Mouse (Mus musculus) ES-E14 (cell line): ENCODE data around the gene Akt2.

Source experiments
- HCFC1 ChIP-seq: IDR thresholded peaks from 2 replicates; pipeline ENCODE4 v1.6.1; 2012; ENCODE audit warnings: low read length, inconsistent platforms, borderline replicate concordance; ENCODE audit not compliant: insufficient read depth
- MAFK ChIP-seq: IDR thresholded peaks from 2 replicates; pipeline ENCODE4 v1.6.1; 2014; ENCODE audit warnings: mild to moderate bottlenecking, low read depth, low read length, inconsistent platforms; ENCODE audit not compliant: insufficient read depth
- ZC3H11A ChIP-seq: IDR thresholded peaks from 2 replicates; pipeline ENCODE4 v1.6.1; 2012; ENCODE audit warnings: low read depth, mild to moderate bottlenecking, inconsistent platforms, low read length, borderline replicate concordance

DNA sequence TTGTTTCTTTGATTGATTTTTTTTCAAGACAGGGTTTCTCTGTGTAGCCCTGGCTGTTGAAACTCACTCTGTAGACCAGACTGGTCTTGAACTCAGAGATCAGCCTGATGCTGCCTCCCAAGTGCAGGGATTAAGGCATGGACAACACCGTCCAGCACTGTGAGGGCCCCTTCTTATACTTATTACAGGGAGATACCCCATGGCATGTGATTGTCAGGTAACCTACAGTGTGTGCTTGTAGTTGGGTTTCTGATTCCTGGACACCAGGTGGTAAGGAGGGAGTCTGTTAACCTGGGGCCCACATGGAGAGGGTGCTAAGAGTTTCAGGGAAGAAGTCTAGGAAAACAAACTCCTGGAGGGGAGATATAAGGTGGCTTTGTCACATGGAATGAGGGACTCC is 95.7 kb downstream of the Akt2 start:
- TF ChIP-seq HCFC1 (no peak), ZC3H11A (no peak), MAFK (no peak)
